ENCODE assay signal across 9 mouse cellular contexts in genomic region chr6:14504171-14504570, GRCm38 (mm10).
DNase-seq lines count a peak whose midpoint lies in the region; ATAC-seq lines count a peak whose summit lies in the region.
"Had no signal": no experiment of that assay in that cellular context is flagged by ENCODE, and none has a peak within 500 bp of the region (broad histone marks: within the 10 kb centered on the region; RNA-seq: fewer than 3 reads in every experiment).

No protein-coding gene starts in this region.

- no peaks in the 10 kb centered on the region for H3K4me1 ChIP-seq in heart, embryonic 12.5 days (replicated peaks)
- H3K4me1 ChIP-seq: heart, embryonic 15.5 days had no signal

- ATAC-seq in heart, embryonic 12.5 days (ENCODE audit: insufficient number of reproducible peaks, low FRiP score), result no peak
- ATAC-seq in granulocyte monocyte progenitor cell, adult 5-6 weeks (replicated peaks; ENCODE audit: poor library complexity, severe bottlenecking), result peak; percentile 50; the same call in 1 of the 2 replicates

- no peak overlapping the region for H3K4me2 ChIP-seq in heart, embryonic 12.5 days
- H3K4me2 ChIP-seq: heart, embryonic 15.5 days had no signal

- H3K36me3 ChIP-seq in heart, embryonic 12.5 days, result no peaks in the 10 kb centered on the region
- H3K36me3 ChIP-seq: heart, embryonic 15.5 days had no signal

- peak; percentile 7 for DNase-seq in heart, adult 11 months
- peak; percentile 59 for DNase-seq in 416B (ENCODE audit: low read depth)
- peak; percentile 39 to 57 for DNase-seq in cerebellum, adult 18-20 months
- DNase-seq in left cerebral cortex, adult 9 months (ENCODE audit: low spot score in 2 of 2), result peak; percentile 3 to 73
- peak; percentile 58 for DNase-seq in retina, postnatal 1 day
- DNase-seq in spleen, adult 12 weeks (ENCODE audit: low spot score), result no peak

- H3K9ac ChIP-seq in heart, embryonic 12.5 days, result no peak overlapping the region
- H3K9ac ChIP-seq: heart, embryonic 15.5 days had no signal

- H3K9me3 ChIP-seq in heart, embryonic 12.5 days (replicated peaks), result no peaks in the 10 kb centered on the region
- H3K9me3 ChIP-seq: heart, embryonic 15.5 days had no signal

- H3K27me3 ChIP-seq in heart, embryonic 12.5 days (replicated peaks), result no peaks in the 10 kb centered on the region
- H3K27me3 ChIP-seq: heart, embryonic 15.5 days had no signal

- H3K4me3 ChIP-seq in heart, embryonic 12.5 days, result no peak overlapping the region
- H3K4me3 ChIP-seq: heart, embryonic 15.5 days had no signal

- 25% methylated on average over 1 of the region's 1 CpGs for WGBS in heart, embryonic 12.5 days

- no peak overlapping the region for H3K27ac ChIP-seq in heart, embryonic 12.5 days (ENCODE audit: poor library complexity, severe bottlenecking)
- H3K27ac ChIP-seq: heart, embryonic 15.5 days had no signal
